Mouse (Mus musculus) thymus, postnatal 4 days (tissue): ENCODE measurements around the gene Svop.

Experiments
- DNase-seq: peaks from one replicate; pipeline ENCODE4 v3.0.0; 2021

Gene Svop

GRCm38 (mm10) chr5:114102807-114103206 is 11.4 kb upstream of the Svop start:
- DNase-seq, result no peak

- DNase-seq, result no peak
Measured at GRCm38 (mm10) chr5:114101873-114102272, 10.5 kb upstream of the Svop start.

- DNase-seq, result no peak
Measured at GRCm38 (mm10) chr5:114100390-114101099, 9.2 kb upstream of the Svop start.

GRCm38 (mm10) chr5:114099709-114100389 is 8.5 kb upstream of the Svop start:
- peak; percentile 93 for DNase-seq

GRCm38 (mm10) chr5:114090421-114091013 is 853 bp downstream of the Svop start:
- no peak for DNase-seq

- DNase-seq, result no peak
Measured at GRCm38 (mm10) chr5:114087875-114088480, 3.4 kb downstream of the Svop start.

- no peak for DNase-seq
Measured at GRCm38 (mm10) chr5:114085501-114085900, 5.9 kb downstream of the Svop start.

GRCm38 (mm10) chr5:114077009-114077408 is 14.4 kb downstream of the Svop start:
- no peak for DNase-seq

GRCm38 (mm10) chr5:114072262-114072661 is 19.1 kb downstream of the Svop start:
- no peak for DNase-seq

- DNase-seq, result peak; percentile 18
Measured at GRCm38 (mm10) chr5:114070858-114071257, 20.5 kb downstream of the Svop start.

- DNase-seq, result no peak
Measured at GRCm38 (mm10) chr5:114067982-114068381, 23.4 kb downstream of the Svop start.

GRCm38 (mm10) chr5:114067543-114067942 is 23.8 kb downstream of the Svop start:
- DNase-seq, result no peak

GRCm38 (mm10) chr5:114066601-114067000 is 24.8 kb downstream of the Svop start:
- DNase-seq, result no peak

GRCm38 (mm10) chr5:114065161-114065560 is 26.2 kb downstream of the Svop start, which contains the start of gene Usp30:
Gene Usp30 (plus strand): TSS chr5:114065461.
- no peak for DNase-seq

- no peak for DNase-seq
Measured at GRCm38 (mm10) chr5:114063958-114064357, 27.4 kb downstream of the Svop start.

GRCm38 (mm10) chr5:114061675-114062074 is 29.7 kb downstream of the Svop start:
- peak; percentile 21 for DNase-seq

- DNase-seq, result no peak
Measured at GRCm38 (mm10) chr5:114057129-114057731, 34.1 kb downstream of the Svop start.

- DNase-seq, result peak; percentile 72
Measured at GRCm38 (mm10) chr5:114052246-114052761, 39.1 kb downstream of the Svop start.

- no peak for DNase-seq
Measured at GRCm38 (mm10) chr5:114048731-114049308, 42.5 kb downstream of the Svop start.

- no peak for DNase-seq
Measured at GRCm38 (mm10) chr5:114047182-114047581, 44.2 kb downstream of the Svop start.

- no peak for DNase-seq
Measured at GRCm38 (mm10) chr5:114046604-114047003, 44.8 kb downstream of the Svop start.

- no peak for DNase-seq
Measured at GRCm38 (mm10) chr5:114046151-114046550, 45.2 kb downstream of the Svop start.
